ENCODE assay signal across 16 mouse cellular contexts in genomic region chr9:10015129-10015528, GRCm38 (mm10).
"Had no signal": no experiment of that assay in that cellular context is flagged by ENCODE, and none has a peak within 500 bp of the region (broad histone marks: within the 10 kb centered on the region; RNA-seq: fewer than 3 reads in every experiment).

No protein-coding gene starts in this region.

- H3K4me3 ChIP-seq: neural tube, embryonic 13.5 days; neural tube, embryonic 15.5 days; stomach, embryonic 15.5 days had no signal

- DNase-seq: retina, postnatal 1 day; right cerebral cortex, adult 18-20 months; right cerebral cortex, postnatal 14 days; right cerebral cortex, postnatal 25 days; right cerebral cortex, postnatal 4 days; spleen, adult 18-20 months; thymus, adult 18-20 months; thymus, adult 2 months; thymus, postnatal 14 days; thymus, postnatal 25 days; thymus, postnatal 36 days; thymus, postnatal 4 days had no signal

- H3K36me3 ChIP-seq: neural tube, embryonic 13.5 days; neural tube, embryonic 15.5 days; stomach, embryonic 15.5 days had no signal

- H3K4me2 ChIP-seq: neural tube, embryonic 13.5 days; neural tube, embryonic 15.5 days; stomach, embryonic 15.5 days had no signal

- H3K4me1 ChIP-seq: neural tube, embryonic 13.5 days; neural tube, embryonic 15.5 days; stomach, embryonic 15.5 days had no signal

- H3K27me3 ChIP-seq: neural tube, embryonic 13.5 days; neural tube, embryonic 15.5 days; stomach, embryonic 15.5 days had no signal

- H3K9me3 ChIP-seq: neural tube, embryonic 13.5 days; neural tube, embryonic 15.5 days; stomach, embryonic 15.5 days had no signal

- H3K9ac ChIP-seq: neural tube, embryonic 13.5 days; neural tube, embryonic 15.5 days; stomach, embryonic 15.5 days had no signal

- H3K27ac ChIP-seq: neural tube, embryonic 13.5 days; neural tube, embryonic 15.5 days; stomach, embryonic 15.5 days; stomach, postnatal 0 days had no signal
